Mouse (Mus musculus): ENCODE data around the gene Il34. TPM values are rescaled to one million over a fixed set of nuclear protein-coding genes. Genes with fewer than 3 reads are reported as not detected.

Gene Il34
- polyA plus RNA-seq, 1 experiment from 2014 or later = 0.18 TPM

DNA sequence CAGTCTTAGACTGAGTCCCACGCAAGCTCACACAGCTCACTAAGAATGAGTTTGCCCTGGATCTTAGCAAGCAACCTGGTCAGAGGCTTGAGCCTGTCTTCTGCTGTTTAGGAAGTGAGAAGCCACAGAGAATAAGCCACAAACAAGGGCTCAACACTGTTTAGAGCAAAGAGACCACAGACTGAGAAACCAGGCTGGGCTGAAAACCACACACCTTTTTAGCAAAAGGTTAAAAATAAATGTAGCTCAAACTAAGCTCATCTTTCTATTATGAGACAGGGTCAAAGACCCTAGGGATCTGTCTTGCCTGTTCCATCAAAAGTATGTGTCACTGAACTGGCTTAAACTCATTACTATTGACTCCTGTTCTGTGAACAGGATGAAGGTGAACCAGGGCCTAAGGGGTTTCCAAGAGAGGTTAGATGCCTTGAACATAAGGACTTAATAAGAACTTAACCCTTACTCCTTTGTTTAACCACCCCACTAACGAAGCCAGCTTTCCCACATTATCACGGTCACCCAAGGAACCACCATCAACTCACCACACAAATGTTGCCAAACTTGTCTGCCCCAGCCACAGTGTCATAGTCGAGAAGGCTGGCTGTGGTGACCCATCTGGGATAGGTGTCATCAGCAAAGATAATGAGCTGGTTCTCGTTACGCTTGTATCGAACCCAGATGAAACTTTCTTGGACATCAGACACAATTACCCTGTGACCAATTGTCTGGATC is 7.5 kb upstream of the Il34 start:
- ATAC-seq (replicated peaks; ENCODE audit: low FRiP score) = no peak
- DNase-seq (ENCODE audit: low spot score) = no peak
- Histone ChIP-seq H3K4me2 (no peak overlapping the region), H3K27me3 (replicated peaks; ENCODE audit: control insufficient read depth, insufficient read depth, low read length) (no peaks in the 10 kb centered on the region), H3K9me3 (ENCODE audit: control insufficient read depth, low read length) (no peaks in the 10 kb centered on the region), H3K4me1 (replicated peaks; ENCODE audit: control insufficient read depth, insufficient read depth, low read length) (no peaks in the 10 kb centered on the region), H3K27ac (ENCODE audit: low read depth, low read length) (no peak overlapping the region), H3K4me3 (ENCODE audit: low read depth, low read length) (no peak overlapping the region), H3K36me3 (ENCODE audit: control insufficient read depth, insufficient read depth, low read length) (peaks cover 83% of the 10 kb centered on the region), H3K9ac (ENCODE audit: low read depth, low read length) (no peak overlapping the region)
- 85% methylated on average over 7 of the region's 7 CpGs for WGBS

DNA sequence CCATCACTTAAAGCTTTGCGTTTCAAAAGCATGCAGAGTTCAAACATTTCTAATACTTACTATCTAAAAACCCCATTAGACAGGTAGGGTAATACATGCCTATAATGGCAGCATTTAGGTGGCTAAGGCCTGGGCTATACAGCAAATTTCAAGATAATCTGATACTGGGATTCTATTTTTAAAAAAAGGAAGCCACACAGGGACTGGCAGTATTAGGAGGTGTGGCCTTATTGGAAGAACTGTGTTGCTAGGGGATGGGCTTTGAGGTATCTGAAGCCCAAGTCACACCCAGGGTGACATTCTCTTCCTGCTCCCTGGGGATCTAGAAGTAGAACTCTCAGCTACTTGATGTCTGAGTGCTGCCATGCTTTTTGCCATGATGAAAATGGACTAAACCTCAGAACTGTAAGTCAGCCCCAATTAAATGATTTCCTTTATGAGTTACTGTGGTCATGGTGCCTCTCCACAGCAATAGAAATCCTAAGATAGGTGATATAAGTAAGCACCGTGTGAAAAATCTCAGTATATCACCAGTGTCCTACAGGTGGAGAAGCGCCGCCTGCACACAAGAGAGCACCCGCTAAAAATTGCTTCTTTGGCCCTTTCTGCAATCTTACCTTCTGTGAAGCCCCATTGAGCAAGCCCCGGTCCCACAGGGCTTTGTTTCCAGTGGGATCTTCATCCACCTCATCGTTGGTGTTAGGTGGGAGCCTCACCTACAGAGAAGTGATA is 6.8 kb upstream of the Il34 start:
- H3K9ac ChIP-seq (ENCODE audit: low read depth, low read length) = no peak overlapping the region
- 90% methylated on average over 7 of the region's 7 CpGs for WGBS

DNA sequence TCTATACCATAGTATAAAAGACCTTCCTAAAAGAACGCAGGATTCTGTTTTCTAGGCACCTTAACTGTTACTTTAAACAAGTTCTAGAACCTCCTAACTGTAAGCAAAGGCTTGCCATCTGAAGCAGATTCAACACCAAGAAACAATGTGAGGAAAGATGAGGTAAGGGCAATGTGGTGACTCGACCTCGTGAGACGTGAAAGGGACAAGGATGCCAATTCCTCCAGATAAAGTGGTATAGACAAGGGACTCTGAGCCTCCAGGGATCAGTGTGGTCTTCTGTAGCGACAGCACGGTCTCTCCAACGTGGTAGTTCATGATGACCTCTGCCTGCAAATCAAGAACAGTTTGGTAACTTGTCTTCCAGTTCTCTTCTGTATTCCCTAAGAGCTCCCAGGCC is 6.1 kb upstream of the Il34 start:
- no peaks in the 10 kb centered on the region for H3K4me1 ChIP-seq (replicated peaks; ENCODE audit: control insufficient read depth, insufficient read depth, low read length)
- no peak overlapping the region for H3K27ac ChIP-seq (ENCODE audit: low read depth, low read length)
- H3K9ac ChIP-seq (ENCODE audit: low read depth, low read length) = no peak overlapping the region
- WGBS = 89% methylated on average over 7 of the region's 7 CpGs
- DNase-seq (ENCODE audit: low spot score) = no peak
- peaks cover 69% of the 10 kb centered on the region for H3K36me3 ChIP-seq (ENCODE audit: control insufficient read depth, insufficient read depth, low read length)
- H3K4me3 ChIP-seq (ENCODE audit: low read depth, low read length) = no peak overlapping the region
- H3K4me2 ChIP-seq = no peak overlapping the region
- no peak for ATAC-seq (replicated peaks; ENCODE audit: low FRiP score)
- H3K27me3 ChIP-seq (replicated peaks; ENCODE audit: control insufficient read depth, insufficient read depth, low read length) = no peaks in the 10 kb centered on the region
- no peaks in the 10 kb centered on the region for H3K9me3 ChIP-seq (ENCODE audit: control insufficient read depth, low read length)

More for the DNA sequence above, 6.8 kb upstream of the Il34 start:
- DNase-seq (ENCODE audit: low spot score) (no peak), ATAC-seq (replicated peaks; ENCODE audit: low FRiP score) (no peak)
- no peak overlapping the region for H3K4me2 ChIP-seq
- H3K4me1 ChIP-seq (replicated peaks; ENCODE audit: control insufficient read depth, insufficient read depth, low read length) = no peaks in the 10 kb centered on the region
- peaks cover 76% of the 10 kb centered on the region for H3K36me3 ChIP-seq (ENCODE audit: control insufficient read depth, insufficient read depth, low read length)
- no peak overlapping the region for H3K27ac ChIP-seq (ENCODE audit: low read depth, low read length)
- H3K27me3 ChIP-seq (replicated peaks; ENCODE audit: control insufficient read depth, insufficient read depth, low read length) = no peaks in the 10 kb centered on the region
- no peak overlapping the region for H3K4me3 ChIP-seq (ENCODE audit: low read depth, low read length)
- no peaks in the 10 kb centered on the region for H3K9me3 ChIP-seq (ENCODE audit: control insufficient read depth, low read length)

DNA sequence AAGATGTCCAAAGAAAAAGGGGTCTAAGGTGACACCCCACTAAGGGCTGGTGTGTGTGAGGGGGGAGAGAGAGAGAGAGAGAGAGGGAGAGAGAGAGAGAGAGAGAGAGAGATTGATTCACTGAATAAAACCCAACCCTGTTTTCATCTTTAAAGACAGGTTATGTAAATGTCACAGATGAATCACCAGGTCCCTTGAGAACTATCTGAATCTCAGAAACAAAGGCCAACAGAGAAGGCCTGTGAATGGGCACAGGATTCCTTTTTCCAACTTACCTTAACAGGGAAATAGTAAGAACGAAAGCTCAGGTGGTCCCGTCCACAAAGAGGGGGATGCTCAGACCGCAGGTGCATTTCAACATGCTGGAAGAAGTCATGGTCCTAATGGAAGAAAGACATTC is 5.4 kb upstream of the Il34 start:
- no peak overlapping the region for H3K27ac ChIP-seq (ENCODE audit: low read depth, low read length)
- H3K4me3 ChIP-seq (ENCODE audit: low read depth, low read length) = no peak overlapping the region
- H3K27me3 ChIP-seq (replicated peaks; ENCODE audit: control insufficient read depth, insufficient read depth, low read length) = no peaks in the 10 kb centered on the region
- H3K4me1 ChIP-seq (replicated peaks; ENCODE audit: control insufficient read depth, insufficient read depth, low read length) = no peaks in the 10 kb centered on the region
- H3K9me3 ChIP-seq (ENCODE audit: control insufficient read depth, low read length) = no peaks in the 10 kb centered on the region
- peaks cover 63% of the 10 kb centered on the region for H3K36me3 ChIP-seq (ENCODE audit: control insufficient read depth, insufficient read depth, low read length)
- no peak for ATAC-seq (replicated peaks; ENCODE audit: low FRiP score)
- H3K9ac ChIP-seq (ENCODE audit: low read depth, low read length) = no peak overlapping the region
- no peak for DNase-seq (ENCODE audit: low spot score)
- WGBS = 90% methylated on average over 3 of the region's 3 CpGs
- no peak overlapping the region for H3K4me2 ChIP-seq

DNA sequence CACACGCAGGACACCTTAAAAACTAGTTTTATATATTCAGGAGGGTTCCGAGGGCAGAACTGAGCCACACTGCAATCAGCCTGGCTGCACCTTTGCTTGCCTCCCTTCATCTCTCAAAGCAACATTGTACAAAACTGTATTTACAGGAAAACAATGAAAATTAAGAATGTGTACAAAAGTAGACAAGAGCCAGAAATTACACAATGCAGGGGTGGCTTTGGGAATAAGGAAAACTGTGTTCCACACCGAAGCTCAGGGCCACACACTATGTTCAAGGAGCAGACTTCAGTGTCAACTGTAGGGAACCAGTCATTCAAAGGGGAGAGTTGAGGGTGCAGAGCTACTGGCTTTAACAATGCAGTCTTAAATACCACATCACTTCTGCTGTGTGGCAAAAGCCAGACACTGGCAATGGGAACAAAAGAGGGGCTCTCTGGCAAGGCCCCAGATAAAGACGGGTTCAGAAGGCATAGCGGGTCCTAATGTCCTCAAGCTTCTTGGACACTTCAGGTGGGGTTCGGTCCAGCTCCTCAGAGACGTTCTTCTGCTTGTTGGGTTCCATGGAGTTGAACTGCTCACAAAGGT is 4.8 kb upstream of the Il34 start:
- no peak for ATAC-seq (replicated peaks; ENCODE audit: low FRiP score)
- no peak overlapping the region for H3K4me2 ChIP-seq
- DNase-seq (ENCODE audit: low spot score) = no peak
- WGBS = 88% methylated on average over 7 of the region's 7 CpGs
- no peak overlapping the region for H3K4me3 ChIP-seq (ENCODE audit: low read depth, low read length)
- peaks cover 58% of the 10 kb centered on the region for H3K36me3 ChIP-seq (ENCODE audit: control insufficient read depth, insufficient read depth, low read length)
- H3K9me3 ChIP-seq (ENCODE audit: control insufficient read depth, low read length) = no peaks in the 10 kb centered on the region
- no peaks in the 10 kb centered on the region for H3K4me1 ChIP-seq (replicated peaks; ENCODE audit: control insufficient read depth, insufficient read depth, low read length)
- H3K27ac ChIP-seq (ENCODE audit: low read depth, low read length) = no peak overlapping the region
- no peaks in the 10 kb centered on the region for H3K27me3 ChIP-seq (replicated peaks; ENCODE audit: control insufficient read depth, insufficient read depth, low read length)
- no peak overlapping the region for H3K9ac ChIP-seq (ENCODE audit: low read depth, low read length)

DNA sequence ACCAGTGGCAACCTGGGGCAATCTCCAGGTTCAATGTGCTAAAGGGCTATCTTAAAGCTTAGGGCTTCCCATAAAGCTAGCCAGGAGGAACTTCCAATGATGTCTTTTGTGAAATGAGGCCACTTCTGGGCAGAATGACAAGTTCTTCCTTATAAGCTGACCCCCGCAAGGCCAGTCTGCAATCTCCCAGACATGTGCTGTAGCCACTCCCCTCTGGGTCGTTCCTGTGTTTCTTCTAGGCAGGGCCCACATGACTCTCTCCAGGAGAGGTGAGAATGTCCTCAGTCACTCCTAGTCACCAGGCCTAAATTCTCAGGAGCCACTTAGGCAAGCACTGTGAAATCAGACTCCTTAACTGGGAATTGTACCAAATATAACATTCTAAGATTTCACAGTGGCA is 4.1 kb upstream of the Il34 start:
- 57% methylated on average over 2 of the region's 2 CpGs for WGBS
- ATAC-seq (replicated peaks; ENCODE audit: low FRiP score) (no peak), DNase-seq (ENCODE audit: low spot score) (no peak)
- Histone ChIP-seq H3K4me1 (replicated peaks; ENCODE audit: control insufficient read depth, insufficient read depth, low read length) (no peaks in the 10 kb centered on the region), H3K9ac (ENCODE audit: low read depth, low read length) (no peak overlapping the region), H3K4me3 (ENCODE audit: low read depth, low read length) (no peak overlapping the region), H3K27me3 (replicated peaks; ENCODE audit: control insufficient read depth, insufficient read depth, low read length) (no peaks in the 10 kb centered on the region), H3K36me3 (ENCODE audit: control insufficient read depth, insufficient read depth, low read length) (peaks cover 51% of the 10 kb centered on the region), H3K4me2 (no peak overlapping the region), H3K27ac (ENCODE audit: low read depth, low read length) (no peak overlapping the region), H3K9me3 (ENCODE audit: control insufficient read depth, low read length) (no peaks in the 10 kb centered on the region)

DNA sequence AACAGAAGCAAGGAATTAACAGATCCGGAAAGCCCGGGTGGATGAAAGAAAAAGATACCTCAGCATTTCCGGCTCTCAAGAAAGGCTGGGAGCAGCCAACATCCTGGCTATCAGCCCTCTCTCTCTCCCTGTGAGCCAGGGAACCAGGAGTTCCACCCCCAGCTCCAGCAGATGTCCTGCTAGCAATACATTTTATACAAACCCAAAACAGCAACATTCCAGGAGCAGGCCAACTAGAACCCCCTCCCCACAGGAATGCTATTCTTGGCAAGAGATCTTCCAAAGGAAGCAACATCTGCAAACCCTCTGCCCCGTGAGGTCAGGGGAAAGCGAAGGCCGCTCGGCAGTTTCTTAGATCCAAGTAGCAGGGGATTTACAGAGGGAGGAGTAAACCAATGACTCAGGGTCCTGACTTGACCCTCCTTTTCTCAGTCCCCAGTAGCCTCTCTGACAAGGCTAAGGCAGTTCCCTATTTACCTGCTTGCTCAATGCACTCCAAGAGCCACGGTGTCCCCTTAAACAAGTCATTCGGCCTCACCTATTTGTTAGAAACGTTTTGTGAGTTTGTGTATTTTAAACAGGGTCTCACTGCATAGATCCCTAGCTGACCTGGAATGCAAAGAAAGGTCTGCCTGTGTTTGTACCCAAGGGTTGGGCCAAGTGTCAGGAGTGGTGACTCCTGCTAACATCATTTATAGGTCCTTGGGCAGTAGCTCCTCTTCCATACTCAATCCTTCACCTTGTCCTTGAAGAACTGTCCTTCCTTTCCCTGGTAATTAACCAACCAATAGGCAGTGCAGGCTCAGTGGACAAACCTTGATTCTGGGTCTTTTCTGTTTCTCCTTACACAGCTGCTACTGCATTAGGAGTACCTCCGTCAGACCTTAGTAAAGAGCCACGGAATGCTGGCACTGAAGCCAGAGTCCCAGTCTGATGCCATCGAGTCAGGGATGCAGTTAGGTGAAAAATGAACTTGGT is 3.1 kb upstream of the Il34 start:
- H3K27me3 ChIP-seq (replicated peaks; ENCODE audit: control insufficient read depth, insufficient read depth, low read length) = no peaks in the 10 kb centered on the region
- no peaks in the 10 kb centered on the region for H3K4me1 ChIP-seq (replicated peaks; ENCODE audit: control insufficient read depth, insufficient read depth, low read length)
- peaks cover 40% of the 10 kb centered on the region for H3K36me3 ChIP-seq (ENCODE audit: control insufficient read depth, insufficient read depth, low read length)
- H3K9me3 ChIP-seq (ENCODE audit: control insufficient read depth, low read length) = no peaks in the 10 kb centered on the region
- no peak overlapping the region for H3K27ac ChIP-seq (ENCODE audit: low read depth, low read length)
- no peak for DNase-seq (ENCODE audit: low spot score)
- no peak overlapping the region for H3K4me3 ChIP-seq (ENCODE audit: low read depth, low read length)
- 61% methylated on average over 13 of the region's 13 CpGs for WGBS
- H3K4me2 ChIP-seq = no peak overlapping the region
- H3K9ac ChIP-seq (ENCODE audit: low read depth, low read length) = no peak overlapping the region
- ATAC-seq (replicated peaks; ENCODE audit: low FRiP score) = no peak

DNA sequence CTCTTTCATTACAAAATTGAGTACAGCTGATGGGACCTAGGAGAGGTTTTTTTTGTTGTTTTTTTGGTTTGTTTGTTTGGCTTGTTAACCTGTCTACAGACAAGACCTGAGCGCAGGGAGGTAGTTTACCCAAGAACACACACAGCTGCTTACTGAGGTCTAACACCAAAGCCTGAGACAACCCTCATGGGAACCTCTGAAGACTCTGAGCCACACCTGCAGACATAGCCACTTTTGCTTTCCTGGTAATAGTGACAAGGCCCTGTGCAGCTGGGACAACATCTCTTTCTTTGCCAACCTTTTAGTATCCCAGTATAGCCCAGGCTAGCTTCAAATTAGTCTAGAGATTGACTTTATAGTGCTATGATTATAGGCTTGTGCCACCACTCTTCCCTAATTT is 422 bp upstream of the Il34 start:
- H3K4me2 ChIP-seq = no peak overlapping the region
- no peak overlapping the region for H3K9ac ChIP-seq (ENCODE audit: low read depth, low read length)
- DNase-seq (ENCODE audit: low spot score) (no peak), ATAC-seq (replicated peaks; ENCODE audit: low FRiP score) (no peak)
- no peak overlapping the region for H3K27ac ChIP-seq (ENCODE audit: low read depth, low read length)
- H3K27me3 ChIP-seq (replicated peaks; ENCODE audit: control insufficient read depth, insufficient read depth, low read length) = no peaks in the 10 kb centered on the region
- H3K4me3 ChIP-seq (ENCODE audit: low read depth, low read length) = no peak overlapping the region
- no peaks in the 10 kb centered on the region for H3K4me1 ChIP-seq (replicated peaks; ENCODE audit: control insufficient read depth, insufficient read depth, low read length)
- WGBS = 90% methylated on average over 1 of the region's 1 CpGs
- no peaks in the 10 kb centered on the region for H3K9me3 ChIP-seq (ENCODE audit: control insufficient read depth, low read length)
- peaks cover 17% of the 10 kb centered on the region for H3K36me3 ChIP-seq (ENCODE audit: control insufficient read depth, insufficient read depth, low read length)

Data from liver, embryonic 11.5 days (tissue).